Mouse (Mus musculus) embryonic facial prominence, embryonic 10.5 days (tissue): ENCODE measurements around the gene Mup10. TPM values are rescaled to one million over a fixed set of nuclear protein-coding genes. Genes with fewer than 3 reads are reported as not detected.
"Not testable (repeated sequence)": the region's sequence is repeated elsewhere in the genome, so short reads cannot be mapped to it uniquely, and the experiment has no call there.

ENCODE experiments used
- DNase-seq: peaks from one replicate; pipeline ENCODE4 v3.0.0-alpha.2; 2017; ENCODE audit warnings: low spot score
- H3K27ac ChIP-seq: fragments of 300-500 bp; sonication (generic); replicated peaks from 2 replicates; pipeline ENCODE4 v1.5.1; 2016; ENCODE audit warnings: mild to moderate bottlenecking
- H3K27me3 ChIP-seq: fragments of 300-500 bp; sonication (generic); replicated peaks from 2 replicates; pipeline ENCODE4 v1.6.1; 2016; ENCODE audit warnings: low read depth, mild to moderate bottlenecking; ENCODE audit not compliant: poor library complexity, severe bottlenecking
- H3K36me3 ChIP-seq: fragments of 300-500 bp; sonication (generic); replicated peaks from 2 replicates; pipeline ENCODE4 v1.6.1; 2016; ENCODE audit warnings: mild to moderate bottlenecking, moderate library complexity
- H3K4me1 ChIP-seq: fragments of 300-500 bp; sonication (generic); 2 replicates; pipeline ENCODE4 v1.6.1; 2016
- H3K4me3 ChIP-seq: fragments of 300-500 bp; sonication (generic); 2 replicates; pipeline ENCODE4 v1.5.1; 2016; ENCODE audit warnings: mild to moderate bottlenecking, moderate library complexity
- H3K9me3 ChIP-seq: fragments of 300-500 bp; sonication (generic); 2 replicates; pipeline ENCODE4 v1.6.1; 2016; ENCODE audit warnings: mild to moderate bottlenecking
- WGBS: fragments of 180-500 bp; shearing (Covaris S2); methylation state at CpG from one replicate; pipeline ENCODE4 v1.1.7; 2016; 5-methylcytosine and 5-hydroxymethylcytosine counted together
- polyA plus RNA-seq: library from polyadenylated mRNA; unstranded; fragments of >200 nt; fragmentation: Nextera tagmentation; extraction: Ambion mirVana; gene quantifications from 2 replicates; pipeline ENCODE4 v1.2.1, GENCODE M21; 2016

Gene Mup10
- not detected in 2 replicates for polyA plus RNA-seq

DNA sequence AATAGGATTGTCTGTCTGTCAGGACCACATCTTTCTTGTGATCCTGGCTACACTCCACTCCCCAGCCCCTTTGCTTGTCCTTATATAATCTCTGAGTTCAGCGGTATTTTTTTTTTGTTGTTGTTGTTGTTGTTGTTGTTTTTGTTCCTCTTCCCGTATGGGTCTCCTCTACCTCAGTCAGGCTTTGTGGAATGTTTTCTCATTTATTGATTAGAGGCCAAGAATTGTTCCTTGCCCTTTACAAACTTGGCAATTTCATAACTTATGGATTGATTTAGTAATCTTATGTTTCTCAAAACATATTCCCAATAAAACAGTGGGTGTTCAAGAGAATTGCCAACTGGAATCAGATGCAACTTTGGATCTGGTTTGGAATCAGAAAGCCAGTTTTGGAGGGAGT is at the start of gene Mup10:
Gene Mup10, minus strand, starts transcription at position 101 of the 400 bp plus-strand sequence.
- not testable (repeated sequence) for DNase-seq, H3K36me3 ChIP-seq, H3K4me3 ChIP-seq, H3K27ac ChIP-seq, H3K27me3 ChIP-seq, H3K4me1 ChIP-seq, H3K9me3 ChIP-seq
- 81% methylated on average over 2 of the region's 2 CpGs for WGBS

Other genes with a start within 250 kb of the Mup10 start
- not detected in 2 replicates for gene Mup9, start 160.2 kb downstream of the Mup10 start, polyA plus RNA-seq
- gene Mup1, start 80.2 kb downstream of the Mup10 start, polyA plus RNA-seq: not detected in 2 replicates
- gene Mup11, start 80.2 kb upstream of the Mup10 start, polyA plus RNA-seq: not detected in 2 replicates
- not detected in 2 replicates for gene Mup12, start 159.1 kb upstream of the Mup10 start, polyA plus RNA-seq
- not detected in 2 replicates for gene Mup22, start 239.3 kb upstream of the Mup10 start, polyA plus RNA-seq